Mouse (Mus musculus): ENCODE measurements around the gene Chrna3.

The Chrna3 gene

DNA sequence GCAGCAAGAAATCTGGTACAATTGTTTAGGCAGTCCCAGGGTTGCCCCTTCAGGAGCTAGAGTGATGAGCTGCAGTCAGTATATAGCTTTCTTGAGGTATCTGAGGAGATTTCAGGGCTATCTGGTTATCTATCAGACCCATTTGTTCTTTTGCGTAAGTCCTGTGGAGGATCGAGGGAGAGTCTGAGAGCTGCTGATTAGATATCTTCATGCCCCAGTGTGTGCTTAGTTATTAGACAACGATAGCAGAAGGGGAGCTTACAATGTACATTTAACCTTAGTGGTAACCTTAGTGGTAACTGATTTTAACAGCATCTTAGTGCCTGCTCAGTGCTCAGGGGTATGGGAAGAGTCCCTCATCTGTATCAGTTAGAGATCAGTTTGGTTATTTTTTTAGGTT lies 30.7 kb downstream of the Chrna3 start:
- DNase-seq (ENCODE audit: low spot score in 2 of 2) = no peak

GRCm38 (mm10) chr9:54994381-54994780 lies 32.0 kb downstream of the Chrna3 start:
- DNase-seq (ENCODE audit: low spot score in 2 of 2) = no peak

DNA sequence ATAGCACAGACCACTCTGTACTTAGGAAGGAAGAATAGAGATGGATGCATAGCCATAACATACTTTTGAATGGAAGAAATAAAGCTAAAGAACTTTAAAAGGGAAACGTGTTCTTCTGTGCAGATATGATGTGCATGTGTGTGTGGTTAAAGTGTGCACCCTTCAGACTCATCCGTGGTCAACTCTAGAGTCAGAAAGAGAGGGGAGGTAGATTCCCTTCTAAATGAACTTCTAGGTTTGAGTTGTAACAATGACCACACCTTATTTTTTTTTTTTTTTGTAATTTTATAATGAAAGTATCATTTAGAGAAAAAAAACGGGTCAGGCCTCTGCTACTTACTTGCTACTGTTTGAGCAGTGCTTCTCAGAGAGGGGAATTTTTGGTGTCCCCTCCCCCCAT lies 36.0 kb downstream of the Chrna3 start:
- no peak for DNase-seq (ENCODE audit: low spot score in 2 of 2)

DNA sequence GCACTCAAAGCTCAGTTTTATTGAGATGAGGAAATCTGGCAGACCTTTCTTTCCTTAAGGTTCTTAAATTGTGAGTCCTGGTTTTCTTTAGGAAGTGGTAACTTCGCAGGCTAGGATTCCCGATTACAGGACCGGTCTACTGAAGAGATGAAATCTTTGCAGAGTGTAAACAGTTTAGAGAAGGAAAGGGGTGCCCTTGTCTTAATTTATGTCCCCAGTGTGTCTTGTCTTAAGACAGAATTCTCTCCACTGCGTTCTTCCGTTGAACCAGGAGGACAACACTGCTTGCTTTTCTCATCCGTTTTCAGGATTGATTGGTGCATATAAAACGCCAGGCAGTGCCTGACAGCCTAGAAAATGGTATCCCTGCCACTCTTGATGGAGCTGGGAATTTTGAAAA lies 44.0 kb downstream of the Chrna3 start:
- no peak for DNase-seq (ENCODE audit: low spot score in 2 of 2)

DNA sequence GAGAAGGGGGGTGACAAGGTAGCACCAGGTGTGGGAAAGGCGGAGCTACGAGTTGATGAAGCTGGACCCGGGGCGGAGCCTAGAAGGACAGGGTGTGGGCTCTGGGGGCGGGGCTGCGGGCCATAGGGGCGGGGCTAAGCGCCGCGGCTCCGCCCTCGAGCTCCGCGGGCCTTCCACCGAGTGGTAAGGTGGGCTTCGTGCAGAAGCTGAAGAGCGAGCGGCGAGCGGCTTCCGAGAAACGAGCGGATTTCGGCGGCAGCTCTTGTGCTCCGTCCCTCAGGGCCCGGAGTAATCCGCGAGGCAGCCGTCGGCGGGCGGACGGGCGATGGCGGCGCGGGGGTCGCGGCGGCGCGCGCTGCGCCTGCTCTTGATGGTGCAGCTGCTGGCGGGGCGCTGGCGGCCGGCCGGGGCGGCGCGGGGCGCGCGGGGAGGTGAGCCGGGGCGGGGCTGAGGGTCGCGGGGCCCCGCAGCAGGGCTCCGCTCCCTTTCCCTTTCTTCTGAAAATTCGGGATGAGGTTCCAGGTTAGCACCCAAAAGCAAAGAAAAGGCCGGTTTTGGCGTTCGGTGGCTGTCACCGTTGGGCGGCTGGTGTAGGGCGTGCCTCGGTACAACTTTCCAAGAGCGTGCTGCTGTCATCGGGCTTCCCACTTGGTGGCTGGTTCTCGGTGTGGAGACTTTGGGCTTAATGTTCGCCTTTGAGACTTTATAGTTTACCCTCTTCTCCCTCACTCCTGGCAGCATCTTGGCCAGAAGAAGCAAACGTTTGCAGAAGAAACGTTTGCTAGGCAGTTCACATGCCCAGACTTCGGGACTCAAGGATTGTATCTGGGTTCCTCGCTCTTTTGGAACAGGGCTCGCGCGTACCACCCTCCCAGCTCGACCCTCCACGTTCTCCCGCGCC lies 44.8 kb downstream of the Chrna3 start:
- DNase-seq (ENCODE audit: low spot score in 2 of 2) = peak in 1 of 2 experiments; percentile 4

DNA sequence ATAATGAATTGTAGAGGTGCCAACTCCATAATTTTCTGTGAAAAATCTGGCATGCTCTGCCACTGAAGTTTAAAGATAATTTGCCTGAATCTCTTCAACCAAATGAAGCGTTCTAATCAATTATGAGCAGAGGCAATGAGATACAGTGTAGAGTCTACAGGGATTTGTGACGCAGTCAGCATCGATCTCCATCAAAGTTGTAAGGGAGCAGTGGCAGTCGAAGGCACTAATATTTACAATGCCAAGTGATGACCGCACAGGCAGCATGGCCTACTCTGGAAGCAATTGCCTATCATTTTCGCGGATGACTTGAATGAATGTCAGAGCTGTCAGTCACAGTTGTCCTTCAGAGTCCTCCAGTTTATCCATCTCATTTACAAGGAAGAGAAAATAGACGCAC lies 45.7 kb downstream of the Chrna3 start, which contains the start of gene Chrna5:
TSS of gene Chrna5 (plus strand) at position 207 of the 400 bp plus-strand sequence.
- DNase-seq (ENCODE audit: low spot score in 2 of 2) = no peak

DNA sequence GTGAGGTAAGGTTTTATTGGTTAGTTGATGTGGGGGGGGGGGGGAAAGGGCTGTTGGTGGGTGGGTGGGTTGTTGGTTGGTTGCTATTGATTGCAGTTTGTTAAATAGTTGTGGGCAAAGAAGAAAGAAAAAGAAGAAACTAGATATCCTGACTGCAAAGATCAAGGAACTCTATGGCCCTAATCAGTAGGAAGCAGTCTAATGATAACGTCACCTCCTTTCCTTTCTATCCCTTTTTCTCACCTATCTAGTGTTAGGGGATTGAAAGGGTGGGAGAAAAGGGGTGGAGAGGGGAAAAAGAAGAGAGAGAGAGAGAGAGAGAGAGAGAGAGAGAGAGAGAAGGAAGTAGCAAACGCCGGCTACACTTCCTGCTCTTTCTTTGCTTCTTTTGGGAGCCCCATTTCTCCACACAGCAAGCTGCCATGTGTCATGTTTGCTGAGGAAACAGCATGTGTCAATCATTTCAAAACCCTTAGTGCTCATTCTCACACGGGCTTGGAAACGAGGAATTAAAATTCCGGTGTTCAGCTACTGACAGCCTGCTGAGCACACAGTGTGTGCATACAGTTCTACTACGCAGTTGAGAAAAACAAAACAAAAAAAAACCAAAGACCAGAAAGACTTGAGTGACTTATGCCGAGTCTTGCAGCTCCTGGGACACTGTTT lies 56.3 kb downstream of the Chrna3 start:
- no peak for DNase-seq (ENCODE audit: low spot score in 2 of 2)

DNA sequence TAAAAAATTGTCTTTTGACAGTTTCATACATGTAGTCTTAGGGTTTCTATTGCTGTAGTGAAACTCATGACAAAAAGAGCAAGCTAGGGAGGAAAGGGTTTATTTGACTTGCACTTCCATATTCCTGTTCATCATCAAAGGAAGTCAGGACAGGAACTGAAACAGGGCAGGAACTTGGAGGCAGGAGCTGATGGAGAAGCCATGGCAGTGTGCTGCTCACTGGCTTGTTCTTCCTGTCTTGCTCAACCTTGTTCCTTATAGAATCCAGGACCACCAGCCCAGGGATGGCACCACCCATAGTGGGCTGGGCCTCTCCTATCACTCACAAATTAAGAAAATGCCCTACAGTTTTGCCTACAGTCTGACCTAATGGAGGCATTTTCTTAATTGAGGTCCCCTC lies 62.7 kb downstream of the Chrna3 start:
- DNase-seq (ENCODE audit: low spot score in 2 of 2) = no peak

GRCm38 (mm10) chr9:54961059-54961458 lies 65.3 kb downstream of the Chrna3 start:
- DNase-seq (ENCODE audit: low spot score in 2 of 2) = no peak

All from spleen, postnatal 36 days (tissue).